10 mouse cellular contexts compared by ENCODE assay signal in genomic region chr1:75345036-75345935, GRCm38 (mm10). TPM values are rescaled to one million over a fixed set of nuclear protein-coding genes. Genes with fewer than 3 reads are reported as not detected.
DNase-seq lines count a peak whose midpoint lies in the region; ATAC-seq and TF ChIP-seq lines count a peak whose summit lies in the region.
"Had no signal": no experiment of that assay in that cellular context is flagged by ENCODE, and none has a peak within 500 bp of the region (broad histone marks: within the 10 kb centered on the region; RNA-seq: fewer than 3 reads in every experiment).

No protein-coding gene starts in this region.

- TF ChIP-seq EP300 in heart, postnatal 0 days (IDR thresholded peaks at IDR 0.05; ENCODE audit: low read depth) = no peak

- H3K27ac ChIP-seq in lung, embryonic 16.5 days (ENCODE audit: low read length) = peak overlapping the region; percentile 72
- H3K27ac ChIP-seq in embryonic facial prominence, embryonic 11.5 days (replicated peaks; ENCODE audit: low read depth, low read length) = peak overlapping the region; percentile 61; the same call in 1 of the 2 replicates
- peak overlapping the region; percentile 40 for H3K27ac ChIP-seq in heart, postnatal 0 days (ENCODE audit: low read depth)

- no peak overlapping the region for H3K4me3 ChIP-seq in lung, embryonic 16.5 days (ENCODE audit: low read length)
- no peak overlapping the region for H3K4me3 ChIP-seq in embryonic facial prominence, embryonic 11.5 days (ENCODE audit: low read depth, low read length)
- no peak overlapping the region for H3K4me3 ChIP-seq in heart, postnatal 0 days (ENCODE audit: low read depth, low read length)

- no peaks in the 10 kb centered on the region for H3K9me3 ChIP-seq in lung, embryonic 16.5 days (ENCODE audit: control insufficient read depth, low read length)
- no peaks in the 10 kb centered on the region for H3K9me3 ChIP-seq in embryonic facial prominence, embryonic 11.5 days (replicated peaks; ENCODE audit: control insufficient read depth, low read length)
- H3K9me3 ChIP-seq in heart, postnatal 0 days (replicated peaks; ENCODE audit: control insufficient read depth, low read length) = no peaks in the 10 kb centered on the region

- peaks cover 2% of the 10 kb centered on the region; the same call in 1 of the 2 replicates for H3K27me3 ChIP-seq in lung, embryonic 16.5 days (ENCODE audit: control insufficient read depth, insufficient read depth, low read depth, low read length)
- H3K27me3 ChIP-seq in embryonic facial prominence, embryonic 11.5 days (ENCODE audit: control insufficient read depth, insufficient read depth, low read length) = no peaks in the 10 kb centered on the region
- H3K27me3 ChIP-seq in heart, postnatal 0 days (ENCODE audit: control insufficient read depth, insufficient read depth, low read length) = peaks cover 3% of the 10 kb centered on the region; the same call in 1 of the 2 replicates

- H3K4me2 ChIP-seq in lung, embryonic 16.5 days (ENCODE audit: low read depth, low read length) = no peak overlapping the region
- no peak overlapping the region for H3K4me2 ChIP-seq in embryonic facial prominence, embryonic 11.5 days (ENCODE audit: low read depth, low read length)
- H3K4me2 ChIP-seq in heart, postnatal 0 days (ENCODE audit: low read depth, low read length) = no peak overlapping the region

- no peaks in the 10 kb centered on the region for H3K36me3 ChIP-seq in lung, embryonic 16.5 days (ENCODE audit: control insufficient read depth, insufficient read depth, low read length)
- H3K36me3 ChIP-seq in embryonic facial prominence, embryonic 11.5 days (replicated peaks; ENCODE audit: control insufficient read depth, insufficient read depth, low read depth, low read length) = no peaks in the 10 kb centered on the region
- no peaks in the 10 kb centered on the region for H3K36me3 ChIP-seq in heart, postnatal 0 days (replicated peaks; ENCODE audit: control insufficient read depth, insufficient read depth, low read length)

- TF ChIP-seq CTCF in heart, postnatal 0 days (IDR thresholded peaks at IDR 0.05; ENCODE audit: low read depth) = peak; percentile 48

- H3K4me1 ChIP-seq in lung, embryonic 16.5 days (replicated peaks; ENCODE audit: control insufficient read depth, insufficient read depth, low read length) = peaks cover 16% of the 10 kb centered on the region
- H3K4me1 ChIP-seq in embryonic facial prominence, embryonic 11.5 days (ENCODE audit: control insufficient read depth, insufficient read depth, low read length) = peaks cover 17% of the 10 kb centered on the region
- H3K4me1 ChIP-seq in heart, postnatal 0 days (ENCODE audit: control insufficient read depth, insufficient read depth) = peaks cover 33% of the 10 kb centered on the region

- no peak for DNase-seq in lung, postnatal 25 days (ENCODE audit: low spot score)
- peak; percentile 35 for DNase-seq in embryonic facial prominence, embryonic 11.5 days (ENCODE audit: low spot score)
- no peak for DNase-seq in heart, postnatal 0 days (ENCODE audit: low spot score)
- DNase-seq in skeletal muscle tissue, adult 2 months (ENCODE audit: low read depth, low spot score) = peak; percentile 84
- DNase-seq in layer of hippocampus, adult 18-20 months (ENCODE audit: low spot score in 2 of 2) = no peak
- no peak for DNase-seq in Muller cell, postnatal 12 days (ENCODE audit: inconsistent ontology term)
- no peak for DNase-seq in left cerebral cortex, adult 8-10 months (ENCODE audit: low spot score in 2 of 2)
- DNase-seq: adrenal gland, adult 2 months; layer of hippocampus, adult 9-11 months had no signal

- WGBS in lung, embryonic 16.5 days = 42% methylated on average over 20 of the region's 20 CpGs
- 21% methylated on average over 20 of the region's 20 CpGs for WGBS in embryonic facial prominence, embryonic 11.5 days
- 40% methylated on average over 20 of the region's 20 CpGs for WGBS in heart, postnatal 0 days

- no peak for ATAC-seq in lung, embryonic 16.5 days (ENCODE audit: low read depth)
- peak; percentile 17; the same call in 1 of the 2 replicates for ATAC-seq in embryonic facial prominence, embryonic 11.5 days (replicated peaks; ENCODE audit: insufficient number of reproducible peaks, low FRiP score, low TSS enrichment, low read depth)
- no peak for ATAC-seq in heart, postnatal 0 days (ENCODE audit: insufficient read depth, low read depth)

- H3K9ac ChIP-seq in lung, embryonic 16.5 days (ENCODE audit: low read length) = no peak overlapping the region; the same call in 1 of the 2 replicates
- no peak overlapping the region; the same call in 1 of the 2 replicates for H3K9ac ChIP-seq in embryonic facial prominence, embryonic 11.5 days (replicated peaks; ENCODE audit: low read length)
- H3K9ac ChIP-seq in heart, postnatal 0 days (replicated peaks; ENCODE audit: low read depth, low read length) = no peak overlapping the region

RNA-seq across cellular contexts. Expression of gene Des, which starts 14.8 kb away (rescaled TPM):
- polyA plus RNA-seq in lung, embryonic 16.5 days (2015; fragmentation: Nextera tagmentation; extraction: Ambion mirVana) = 57.1 and 64.0 TPM in 2 replicates
- 6.9 and 9.9 TPM in 2 replicates for polyA plus RNA-seq in embryonic facial prominence, embryonic 11.5 days (2014; fragmentation: Nextera tagmentation; extraction: Ambion mirVana)
- total RNA-seq in heart, postnatal 0 days (2014; rRNA removed; ENCODE audit: low replicate concordance) = 983 and 1,187 TPM in 2 replicates
- polyA plus RNA-seq in heart, postnatal 0 days (2015; fragmentation: Nextera tagmentation; extraction: Ambion mirVana) = 601 and 639 TPM in 2 replicates
- total RNA-seq in layer of hippocampus, adult 18-20 months (2021) = under 1 TPM; 0.48 to 0.69 TPM
- total RNA-seq in left cerebral cortex, adult 8-10 months (2022) = 1 to 10 TPM in 3 of 4 experiments, under 1 TPM in 1; 0.89 to 2.9 (median 1.8) TPM

RNA-seq across cellular contexts. Expression of gene Dnpep, which starts 27.5 kb away (rescaled TPM):
- 118 and 122 TPM in 2 replicates for polyA plus RNA-seq in lung, embryonic 16.5 days (2015; fragmentation: Nextera tagmentation; extraction: Ambion mirVana)
- polyA plus RNA-seq in embryonic facial prominence, embryonic 11.5 days (2014; fragmentation: Nextera tagmentation; extraction: Ambion mirVana) = 123 and 146 TPM in 2 replicates
- 202 and 236 TPM in 2 replicates for total RNA-seq in heart, postnatal 0 days (2014; rRNA removed; ENCODE audit: low replicate concordance)
- 147 TPM in 2 replicates for polyA plus RNA-seq in heart, postnatal 0 days (2015; fragmentation: Nextera tagmentation; extraction: Ambion mirVana)
- 10 to 100 TPM; 49.2 to 50.0 TPM for total RNA-seq in layer of hippocampus, adult 18-20 months (2021)
- total RNA-seq in left cerebral cortex, adult 8-10 months (2022) = 10 to 100 TPM; 56.5 to 63.2 (median 59.7) TPM

RNA-seq across cellular contexts. Expression of gene Speg, which starts 29.8 kb away (rescaled TPM):
- polyA plus RNA-seq in lung, embryonic 16.5 days (2015; fragmentation: Nextera tagmentation; extraction: Ambion mirVana) = 38.5 and 38.9 TPM in 2 replicates
- 16.7 and 19.9 TPM in 2 replicates for polyA plus RNA-seq in embryonic facial prominence, embryonic 11.5 days (2014; fragmentation: Nextera tagmentation; extraction: Ambion mirVana)
- 95.0 and 105 TPM in 2 replicates for total RNA-seq in heart, postnatal 0 days (2014; rRNA removed; ENCODE audit: low replicate concordance)
- 26.8 and 30.2 TPM in 2 replicates for polyA plus RNA-seq in heart, postnatal 0 days (2015; fragmentation: Nextera tagmentation; extraction: Ambion mirVana)
- 100 to 1,000 TPM; 168 to 178 TPM for total RNA-seq in layer of hippocampus, adult 18-20 months (2021)
- total RNA-seq in left cerebral cortex, adult 8-10 months (2022) = 100 to 1,000 TPM; 177 to 190 (median 187) TPM

Comparison
In these comparisons a context has a peak if more than half of its experiments do, and no peak if none do; other contexts are left out.
1. DNase-seq: peak in embryonic facial prominence, embryonic 11.5 days (single experiment) and skeletal muscle tissue, adult 2 months (single experiment); none in lung, postnatal 25 days (single experiment), heart, postnatal 0 days (single experiment), layer of hippocampus, adult 18-20 months (0 of 2), Muller cell, postnatal 12 days (single experiment) and left cerebral cortex, adult 8-10 months (0 of 2).
2. RNA of gene Des, which starts 14.8 kb away (total RNA-seq): 983 to 1,187 TPM in heart, postnatal 0 days; 0.89 to 2.9 TPM in left cerebral cortex, adult 8-10 months and 0.48 to 0.69 TPM in layer of hippocampus, adult 18-20 months; every median in the first group is over 100 times any median in the second.
3. Peak in every context shown above with its lines, with median percentiles within 50 percentile points of each other: H3K27ac ChIP-seq.